Mouse (Mus musculus) fibroblast of lung, adult 2 months (primary cell): ENCODE data around the gene Phlpp2.

Experiments
- DNase-seq: peaks from one replicate; pipeline ENCODE4 v3.0.0-alpha.2; 2011; ENCODE audit warnings: low read depth

Phlpp2 gene

GRCm38 (mm10) chr8:109963421-109963820, 95.1 kb downstream of the Phlpp2 start:
- no peak for DNase-seq

- DNase-seq, result no peak
Measured at GRCm38 (mm10) chr8:109964106-109964505, 95.8 kb downstream of the Phlpp2 start.

GRCm38 (mm10) chr8:109968837-109969236, 100.5 kb downstream of the Phlpp2 start:
- no peak for DNase-seq

GRCm38 (mm10) chr8:109970323-109970722, 102.0 kb downstream of the Phlpp2 start:
- DNase-seq, result no peak

- DNase-seq, result no peak
Measured at GRCm38 (mm10) chr8:109972901-109973300, 104.6 kb downstream of the Phlpp2 start.

GRCm38 (mm10) chr8:109979339-109979738, 111.0 kb downstream of the Phlpp2 start:
- DNase-seq, result no peak

GRCm38 (mm10) chr8:109982386-109983105, 114.2 kb downstream of the Phlpp2 start:
- DNase-seq, result no peak

- no peak for DNase-seq
Measured at GRCm38 (mm10) chr8:109983944-109984343, 115.6 kb downstream of the Phlpp2 start.

- DNase-seq, result no peak
Measured at GRCm38 (mm10) chr8:109986384-109986783, 118.0 kb downstream of the Phlpp2 start.

GRCm38 (mm10) chr8:109987776-109988175, 119.4 kb downstream of the Phlpp2 start:
- DNase-seq, result no peak

- DNase-seq, result no peak
Measured at GRCm38 (mm10) chr8:109989151-109989550, 120.8 kb downstream of the Phlpp2 start.

GRCm38 (mm10) chr8:109990224-109990623, 121.9 kb downstream of the Phlpp2 start, which contains the start of gene Tat:
Gene Tat, plus strand, starts transcription at chr8:109990437.
- no peak for DNase-seq

- no peak for DNase-seq
Measured at GRCm38 (mm10) chr8:109992166-109992565, 123.8 kb downstream of the Phlpp2 start.

- no peak for DNase-seq
Measured at GRCm38 (mm10) chr8:109992951-109993350, 124.6 kb downstream of the Phlpp2 start.
